Mouse (Mus musculus) lung, embryonic 16.5 days (tissue): ENCODE measurements around the gene Rpl22. TPM values are rescaled to one million over a fixed set of nuclear protein-coding genes. Genes with fewer than 3 reads are reported as not detected.

Experiments
- ATAC-seq: fragments of 200-750 bp; cut with Nextera tagmentation; 2 replicates; pipeline ENCODE4 v1.8.0; 2017; ENCODE audit warnings: low read depth, mild to moderate bottlenecking, moderate library complexity
- H3K27ac ChIP-seq: fragments of 300-500 bp; sonication (generic); 2 replicates; pipeline ENCODE4 v1.5.1; 2014; ENCODE audit warnings: mild to moderate bottlenecking, control low read depth, low read length
- H3K27me3 ChIP-seq: fragments of 300-500 bp; sonication (generic); 2 replicates; pipeline ENCODE4 v1.6.1; 2014; ENCODE audit warnings: low read depth, low read length, mixed read lengths; ENCODE audit not compliant: control insufficient read depth, insufficient read depth
- H3K36me3 ChIP-seq: fragments of 300-500 bp; sonication (generic); 2 replicates; pipeline ENCODE4 v1.6.1; 2014; ENCODE audit warnings: low read length; ENCODE audit not compliant: control insufficient read depth, insufficient read depth
- H3K4me1 ChIP-seq: fragments of 300-500 bp; sonication (generic); replicated peaks from 2 replicates; pipeline ENCODE4 v1.6.1; 2014; ENCODE audit warnings: low read length, mixed read lengths; ENCODE audit not compliant: control insufficient read depth, insufficient read depth
- H3K4me2 ChIP-seq: fragments of 300-500 bp; sonication (generic); 2 replicates; pipeline ENCODE4 v1.6.1; 2014; ENCODE audit warnings: low read depth, low read length, control low read depth
- H3K4me3 ChIP-seq: fragments of 300-500 bp; sonication (generic); 2 replicates; pipeline ENCODE4 v1.5.1; 2014; ENCODE audit warnings: mild to moderate bottlenecking, low read length, control low read depth
- H3K9ac ChIP-seq: fragments of 300-500 bp; sonication (generic); 2 replicates; pipeline ENCODE4 v1.6.1; 2014; ENCODE audit warnings: low read length, control low read depth
- H3K9me3 ChIP-seq: fragments of 300-500 bp; sonication (generic); 2 replicates; pipeline ENCODE4 v1.6.1; 2016; ENCODE audit warnings: low read length; ENCODE audit not compliant: control insufficient read depth
- WGBS: fragments of 180-500 bp; shearing (Covaris S2); extraction: QIAGEN DNeasy Blood & Tissue Kit; methylation state at CpG from one replicate; pipeline ENCODE4 v1.1.7; 2014; 5-methylcytosine and 5-hydroxymethylcytosine counted together
- polyA plus RNA-seq: library from polyadenylated mRNA; unstranded; fragments of >200 nt; fragmentation: Nextera tagmentation; extraction: Ambion mirVana; gene quantifications from 2 replicates; pipeline ENCODE4 v1.2.1, GENCODE M21; 2015

The Rpl22 gene
- polyA plus RNA-seq, result 361 and 378 TPM in 2 replicates

DNA sequence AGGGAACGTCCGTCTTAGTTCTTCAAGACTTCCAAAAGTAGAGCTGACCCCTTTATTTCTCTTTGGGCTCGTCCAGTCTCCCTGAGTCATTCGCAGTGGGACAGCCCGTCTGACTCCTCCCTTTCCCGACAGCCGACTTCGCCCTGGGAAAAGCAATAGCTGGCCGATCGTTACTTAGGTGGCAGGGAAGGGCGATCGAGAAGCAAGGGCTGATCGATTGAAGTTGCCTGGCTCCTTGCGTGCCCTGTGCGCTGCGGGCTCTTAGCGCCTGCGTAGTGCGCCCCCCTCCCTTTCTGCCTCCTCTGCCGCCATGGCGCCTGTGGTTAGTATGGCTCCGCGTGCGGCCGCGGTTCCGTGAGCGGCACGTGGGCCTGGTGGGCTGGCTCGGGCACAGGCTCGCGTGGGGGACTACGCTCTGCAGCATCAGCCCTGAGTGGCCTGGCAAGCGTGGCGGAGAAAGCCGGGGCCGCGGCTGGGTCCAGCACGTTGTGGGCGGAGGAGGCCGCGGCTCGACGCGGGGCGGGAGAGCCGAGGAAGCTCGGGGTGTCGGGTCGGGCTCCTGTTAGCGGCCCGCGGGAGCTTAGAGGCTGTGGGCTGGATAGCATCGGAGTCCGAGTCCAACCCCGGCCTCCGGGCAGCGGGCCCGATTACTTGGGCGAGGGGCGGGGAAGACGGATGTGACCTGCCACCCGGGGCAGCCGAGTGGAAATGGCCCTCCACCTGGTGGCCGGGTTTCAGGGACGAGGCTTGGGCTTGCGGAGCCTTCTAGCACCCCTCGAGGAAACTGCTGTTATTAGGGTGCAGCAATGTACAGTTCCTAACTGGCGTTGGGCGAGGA lies at the start of gene Rpl22:
Rpl22 (plus strand) TSS at position 169 of the 838 bp plus-strand sequence.
- H3K36me3 ChIP-seq, result peaks cover 26% of the 10 kb centered on the region
- peak within 1 kb of the TSS; percentile 76 for H3K4me2 ChIP-seq
- peaks cover 11% of the 10 kb centered on the region for H3K4me1 ChIP-seq
- WGBS, result under 1% methylated on average over 69 of the region's 70 CpGs
- peak within 1 kb of the TSS; percentile 97 for H3K9ac ChIP-seq
- H3K4me3 ChIP-seq, result peak within 1 kb of the TSS; percentile 94
- no peaks in the 10 kb centered on the region for H3K27me3 ChIP-seq
- H3K9me3 ChIP-seq, result no peaks in the 10 kb centered on the region
- ATAC-seq, result peak; percentile 98
- peak within 1 kb of the TSS; percentile 55; the same call in 1 of the 2 replicates for H3K27ac ChIP-seq

DNA sequence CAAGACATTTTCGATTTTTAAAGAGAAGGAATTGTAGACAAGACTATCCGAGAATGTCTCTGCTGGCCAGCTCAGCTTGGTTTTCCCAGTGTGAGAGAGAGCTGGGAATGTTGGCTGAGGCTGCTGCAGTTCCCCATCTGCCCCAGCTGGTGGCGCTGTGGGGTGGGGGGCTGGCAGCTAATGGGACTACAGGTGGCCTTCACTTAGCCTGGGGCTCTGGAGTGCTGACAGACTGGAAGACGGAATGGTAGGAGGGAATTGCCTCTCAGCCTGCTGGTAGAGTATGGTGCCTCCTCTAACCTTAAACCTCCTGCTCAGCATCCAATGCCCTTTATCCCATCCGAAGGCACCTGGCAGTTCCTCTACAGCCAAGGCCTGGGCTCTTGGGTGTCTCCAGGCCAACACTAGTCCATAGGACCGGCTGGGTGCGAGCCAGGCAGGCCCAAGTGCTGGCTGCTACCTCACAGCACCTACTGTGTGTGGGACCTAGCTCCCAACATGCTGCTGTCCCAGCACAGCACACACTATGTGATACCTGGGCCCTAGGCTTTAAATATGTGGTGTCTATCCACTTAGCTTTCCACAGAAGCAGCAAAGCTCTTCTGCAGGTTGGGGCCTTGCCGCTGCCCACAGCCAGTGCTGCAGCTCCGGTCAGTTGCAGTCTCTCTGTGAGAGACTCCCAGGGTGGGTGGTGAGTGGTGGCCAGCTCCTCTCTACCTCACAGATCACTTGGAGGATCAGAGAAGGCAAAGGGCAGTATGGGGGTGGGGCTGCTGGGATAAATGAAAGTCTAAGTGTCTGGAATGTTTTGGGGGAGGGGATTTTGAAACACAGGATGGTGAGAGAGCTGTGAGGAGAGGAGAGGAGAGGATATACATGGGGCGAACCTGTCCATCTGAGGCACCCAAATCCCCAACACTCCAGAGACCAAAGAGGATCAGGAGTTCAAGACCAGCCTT lies 48.9 kb upstream of the Rpl22 start:
- Histone ChIP-seq H3K4me2 (no peak overlapping the region), H3K4me1 (peaks cover 15% of the 10 kb centered on the region), H3K9me3 (no peaks in the 10 kb centered on the region), H3K9ac (no peak overlapping the region), H3K36me3 (peaks cover 4% of the 10 kb centered on the region; the same call in 1 of the 2 replicates), H3K27ac (no peak overlapping the region), H3K4me3 (no peak overlapping the region), H3K27me3 (peaks cover 17% of the 10 kb centered on the region)
- 46% methylated on average over 10 of the region's 10 CpGs for WGBS
- ATAC-seq, result no peak

DNA sequence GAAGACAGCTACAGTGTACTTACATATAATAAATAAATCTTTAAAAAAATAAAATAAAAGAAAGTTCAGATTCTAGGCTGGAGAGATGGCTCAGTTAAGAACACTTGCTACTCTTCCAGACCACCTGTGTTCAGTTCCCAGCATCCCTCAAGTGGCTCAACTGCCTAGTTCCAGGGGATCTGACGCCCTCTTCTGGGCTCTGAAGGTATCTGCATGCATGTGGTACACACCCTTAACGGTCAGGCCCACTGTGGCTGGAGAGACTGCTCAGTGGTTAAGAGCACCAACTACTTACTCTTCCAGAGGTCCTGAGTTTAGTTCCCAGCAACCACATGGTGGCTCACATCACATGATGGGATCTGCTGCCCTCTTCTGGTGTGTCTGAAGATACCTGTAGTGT lies 47.6 kb upstream of the Rpl22 start:
- Histone ChIP-seq H3K9me3 (no peaks in the 10 kb centered on the region), H3K4me2 (no peak overlapping the region), H3K4me3 (no peak overlapping the region), H3K36me3 (peaks cover 4% of the 10 kb centered on the region; the same call in 1 of the 2 replicates), H3K9ac (no peak overlapping the region), H3K4me1 (peaks cover 11% of the 10 kb centered on the region), H3K27ac (no peak overlapping the region), H3K27me3 (peaks cover 30% of the 10 kb centered on the region)
- ATAC-seq, result no peak
- WGBS, result 70% methylated on average over 2 of the region's 2 CpGs

DNA sequence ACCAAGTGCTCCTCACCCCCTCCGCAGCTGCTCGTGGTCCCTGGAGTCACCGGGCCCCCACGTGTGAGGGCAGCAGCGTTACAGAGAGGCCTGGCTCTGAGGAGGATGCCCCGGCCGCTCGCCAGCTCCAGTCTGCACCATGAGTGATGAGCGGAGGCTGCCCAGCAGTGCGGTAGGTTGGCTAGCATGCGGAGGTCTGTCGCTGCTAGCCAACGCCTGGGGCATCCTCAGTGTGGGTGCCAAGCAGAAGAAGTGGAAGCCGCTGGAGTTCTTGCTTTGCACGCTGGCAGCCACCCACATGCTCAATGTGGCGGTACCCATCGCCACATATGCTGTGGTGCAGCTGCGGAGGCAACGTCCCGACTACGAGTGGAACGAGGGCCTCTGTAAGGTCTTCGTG lies 46.6 kb upstream of the Rpl22 start:
- 84% methylated on average over 23 of the region's 23 CpGs for WGBS
- Histone ChIP-seq H3K4me2 (no peak overlapping the region), H3K4me3 (no peak overlapping the region), H3K36me3 (peaks cover 4% of the 10 kb centered on the region; the same call in 1 of the 2 replicates), H3K9me3 (no peaks in the 10 kb centered on the region), H3K27me3 (peaks cover 40% of the 10 kb centered on the region), H3K4me1 (peaks cover 17% of the 10 kb centered on the region), H3K27ac (no peak overlapping the region), H3K9ac (no peak overlapping the region)
- ATAC-seq, result no peak

DNA sequence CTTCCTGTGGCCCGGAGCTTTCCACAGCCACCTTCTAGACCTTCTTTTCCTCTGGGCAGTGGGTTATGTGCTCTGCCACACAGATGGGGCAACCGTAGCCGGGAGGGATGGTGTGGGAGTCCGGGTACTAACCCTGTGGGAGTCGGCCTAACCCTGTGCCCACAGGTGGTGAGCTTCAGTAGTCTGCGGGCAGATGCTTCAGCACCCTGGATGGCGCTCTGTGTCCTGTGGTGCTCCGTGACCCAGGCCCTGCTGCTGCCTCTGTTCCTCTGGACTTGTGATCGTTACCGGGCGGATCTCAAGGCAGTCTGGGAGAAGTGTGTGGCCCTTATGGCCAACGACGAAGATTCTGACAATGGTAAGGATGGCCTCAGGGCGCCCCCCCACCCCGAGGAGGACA lies 43.9 kb upstream of the Rpl22 start:
- Histone ChIP-seq H3K9me3 (no peaks in the 10 kb centered on the region), H3K9ac (no peak overlapping the region), H3K27me3 (peaks cover 63% of the 10 kb centered on the region), H3K36me3 (peaks cover 4% of the 10 kb centered on the region; the same call in 1 of the 2 replicates), H3K4me2 (no peak overlapping the region), H3K27ac (no peak overlapping the region), H3K4me3 (no peak overlapping the region), H3K4me1 (peaks cover 16% of the 10 kb centered on the region)
- no peak for ATAC-seq
- 59% methylated on average over 15 of the region's 15 CpGs for WGBS

DNA sequence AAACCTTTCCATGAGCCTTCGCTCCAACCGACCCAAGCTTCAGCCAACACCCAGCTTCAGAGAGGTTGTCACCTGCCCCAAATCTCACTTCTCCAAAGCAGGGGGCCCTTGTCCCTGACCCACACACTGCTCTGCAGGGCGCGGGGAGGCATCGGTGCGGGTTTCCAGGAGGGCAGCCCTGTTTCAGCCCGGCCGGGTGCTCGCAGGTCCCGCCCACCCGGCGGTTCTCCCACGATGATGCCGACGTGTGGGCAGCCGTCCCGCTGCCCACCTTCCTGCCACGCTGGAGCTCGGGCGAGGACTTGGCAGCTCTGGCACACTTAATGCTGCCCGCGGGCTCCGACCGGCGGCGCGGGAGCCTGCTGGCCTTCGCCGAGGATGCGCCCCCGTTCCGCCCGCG lies 42.8 kb upstream of the Rpl22 start:
- Histone ChIP-seq H3K4me1 (peaks cover 16% of the 10 kb centered on the region), H3K4me2 (peak overlapping the region; percentile 59), H3K4me3 (peak overlapping the region; percentile 33), H3K27ac (no peak overlapping the region), H3K27me3 (peaks cover 74% of the 10 kb centered on the region), H3K36me3 (peaks cover 4% of the 10 kb centered on the region; the same call in 1 of the 2 replicates), H3K9me3 (no peaks in the 10 kb centered on the region), H3K9ac (peak overlapping the region; percentile 35; the same call in 1 of the 2 replicates)
- peak; percentile 6; the same call in 1 of the 2 replicates for ATAC-seq
- WGBS, result 22% methylated on average over 27 of the region's 34 CpGs

DNA sequence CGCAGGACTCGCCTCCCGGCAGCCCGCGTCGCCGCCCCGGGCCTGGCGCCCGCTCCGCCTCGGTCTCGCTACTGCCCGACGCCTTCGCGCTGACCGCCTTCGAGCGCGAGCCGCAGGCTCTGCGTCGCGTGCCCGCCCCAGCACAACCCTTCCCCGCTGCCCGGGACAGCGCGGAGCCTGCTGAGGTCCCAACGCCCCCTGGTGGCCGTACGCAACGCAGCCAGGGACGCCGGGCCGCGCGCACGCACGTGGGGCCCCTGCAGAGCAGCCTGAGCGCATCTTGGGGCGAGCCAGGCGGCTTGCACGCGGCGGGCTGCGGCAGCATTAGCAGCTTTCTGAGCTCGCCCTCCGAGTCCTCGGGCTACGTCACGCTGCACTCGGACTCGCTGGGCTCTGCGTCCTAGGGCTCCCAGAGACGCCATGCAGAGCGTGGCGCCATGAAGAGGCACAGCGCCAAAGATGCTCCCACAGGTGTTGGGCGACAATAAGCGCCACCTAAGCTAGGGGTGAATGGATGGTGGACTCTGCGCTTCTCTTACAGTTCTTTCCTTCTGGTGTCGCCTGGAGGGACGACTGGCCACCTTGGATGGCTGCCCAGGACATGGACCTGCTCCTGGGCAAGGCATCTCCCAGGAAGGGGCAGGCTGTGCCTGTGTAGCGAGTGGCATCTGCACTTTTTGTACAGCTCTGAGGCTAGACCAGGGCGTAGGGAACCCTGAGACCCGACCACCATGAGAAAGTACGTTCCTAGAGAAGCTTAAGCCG lies 42.2 kb upstream of the Rpl22 start:
- H3K27ac ChIP-seq, result no peak overlapping the region
- H3K4me2 ChIP-seq, result peak overlapping the region; percentile 59
- H3K9me3 ChIP-seq, result no peaks in the 10 kb centered on the region
- WGBS, result 6% methylated on average over 70 of the region's 70 CpGs
- peaks cover 16% of the 10 kb centered on the region for H3K4me1 ChIP-seq
- ATAC-seq, result peak; percentile 87
- peak overlapping the region; percentile 33 for H3K4me3 ChIP-seq
- peak overlapping the region; percentile 35; the same call in 1 of the 2 replicates for H3K9ac ChIP-seq
- peaks cover 80% of the 10 kb centered on the region for H3K27me3 ChIP-seq
- peaks cover 4% of the 10 kb centered on the region; the same call in 1 of the 2 replicates for H3K36me3 ChIP-seq

DNA sequence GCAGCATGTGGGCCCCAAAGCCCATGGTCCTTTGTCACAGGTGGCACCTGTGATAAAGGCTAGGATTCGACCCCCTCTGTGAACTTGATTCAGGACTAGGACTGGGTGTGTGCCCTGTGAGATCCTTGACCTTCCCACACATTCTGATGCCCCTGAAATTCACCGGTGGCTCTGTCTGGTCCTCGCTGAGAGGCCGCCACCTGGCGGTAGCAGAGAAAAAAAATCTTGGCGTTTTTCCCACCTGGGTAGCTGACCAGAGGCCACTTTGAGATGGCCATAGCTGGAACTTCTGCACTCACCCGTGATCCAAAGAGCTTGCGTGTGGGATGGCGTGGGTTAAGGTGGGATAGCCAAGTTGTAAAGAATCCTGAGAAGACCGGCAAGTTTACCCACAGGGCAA lies 40.0 kb upstream of the Rpl22 start:
- Histone ChIP-seq H3K9me3 (no peaks in the 10 kb centered on the region), H3K27me3 (peaks cover 91% of the 10 kb centered on the region), H3K4me1 (peaks cover 16% of the 10 kb centered on the region), H3K36me3 (no peaks in the 10 kb centered on the region), H3K4me2 (no peak overlapping the region), H3K9ac (no peak overlapping the region), H3K4me3 (no peak overlapping the region), H3K27ac (no peak overlapping the region)
- no peak for ATAC-seq
- 2% methylated on average over 10 of the region's 10 CpGs for WGBS
